Mouse (Mus musculus): ENCODE data around the gene H60c.
"Not testable (repeated sequence)": the region's sequence is repeated elsewhere in the genome, so short reads cannot be mapped to it uniquely, and the experiment has no call there.

DNA sequence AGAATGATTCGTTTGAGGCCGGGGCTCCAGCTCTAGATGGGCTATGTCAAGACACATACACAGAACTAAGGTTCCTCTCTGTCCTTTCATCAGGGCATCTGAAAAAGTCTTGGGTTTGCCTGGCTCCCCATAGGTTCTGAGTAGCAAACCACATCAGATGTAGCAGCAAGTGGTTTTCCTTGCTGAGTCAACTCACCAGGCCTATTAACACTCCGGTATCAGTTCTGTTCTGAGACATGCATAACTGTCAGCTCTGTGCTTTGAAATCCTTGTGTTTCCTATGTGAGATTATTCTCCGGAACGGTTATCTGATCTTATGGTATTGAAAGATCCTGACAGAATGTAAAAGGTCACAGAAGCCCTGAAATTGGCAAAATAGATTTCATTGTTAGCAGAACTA lies 29.1 kb downstream of the H60c start:
- not testable (repeated sequence) for TF ChIP-seq CTCF (IDR thresholded peaks at IDR 0.05; ENCODE audit: borderline replicate concordance, control insufficient read depth, extremely low read depth, insufficient read depth, low read length, poor library complexity); POLR2A (IDR thresholded peaks at IDR 0.05; ENCODE audit: control insufficient read depth, extremely low read depth, insufficient read depth, low read length, poor library complexity)
